Mouse (Mus musculus): ENCODE data around the gene Pparg.

The Pparg gene

DNA sequence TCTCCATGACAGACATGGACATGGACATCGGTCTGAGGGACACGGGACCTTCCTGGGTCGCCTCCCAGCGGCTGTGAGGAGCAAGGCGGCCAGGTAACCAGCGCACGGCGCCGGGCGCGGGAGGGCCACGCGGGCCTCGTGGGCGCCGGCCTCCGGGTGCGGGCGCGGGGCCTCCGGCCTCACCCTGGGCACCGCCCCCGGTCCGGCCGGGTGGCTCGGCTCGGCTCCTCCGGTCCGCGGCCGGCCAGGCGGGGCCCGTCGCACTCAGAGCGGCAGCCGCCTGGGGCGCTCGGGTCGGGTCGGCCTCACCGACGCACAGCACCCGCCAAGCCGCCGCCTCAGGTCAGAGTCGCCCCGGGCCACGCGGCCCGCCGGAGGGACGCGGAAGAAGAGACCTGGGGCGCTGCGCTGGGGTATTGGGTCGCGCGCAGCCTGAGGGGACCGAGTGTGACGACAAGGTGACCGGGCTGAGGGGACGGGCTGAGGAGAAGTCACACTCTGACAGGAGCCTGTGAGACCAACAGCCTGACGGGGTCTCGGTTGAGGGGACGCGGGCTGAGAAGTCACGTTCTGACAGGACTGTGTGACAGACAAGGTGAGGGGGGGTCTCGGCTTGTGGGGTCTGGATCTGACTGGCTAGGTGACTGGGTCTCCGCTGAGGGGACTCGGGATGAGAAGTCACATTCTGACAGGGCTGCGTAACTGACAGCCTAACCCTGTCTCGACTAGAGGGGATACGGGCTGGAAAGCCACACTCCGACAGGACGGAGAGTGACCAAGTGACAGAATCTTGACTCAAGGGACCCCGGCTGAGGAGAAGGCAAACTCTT lies at the start of gene Pparg:
Gene Pparg (plus strand): TSS at position 176 of the 830 bp plus-strand sequence.
- peak; percentile 54 for DNase-seq (ENCODE audit: low spot score)

DNA sequence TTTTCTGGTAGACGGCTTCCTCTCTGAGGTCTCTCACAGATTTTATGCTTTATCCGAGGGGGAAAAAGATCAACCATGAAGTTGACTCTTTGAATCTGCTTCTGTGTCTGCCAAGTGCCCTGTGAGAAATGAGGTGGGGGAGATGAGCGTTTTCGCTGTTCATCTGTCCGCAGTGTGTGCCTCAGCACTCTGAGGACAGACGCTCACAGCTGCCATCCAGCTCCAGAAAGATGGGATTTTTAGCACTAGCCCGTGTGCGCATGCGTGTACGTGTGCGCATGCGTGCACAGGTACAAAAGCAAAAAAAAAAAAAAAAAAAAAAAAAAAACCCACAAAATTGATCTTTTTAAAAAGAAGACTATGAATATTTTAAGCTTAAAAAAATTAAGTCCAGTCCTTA lies 48.0 kb upstream of the Pparg start:
- no peak for DNase-seq (ENCODE audit: low spot score)

DNA sequence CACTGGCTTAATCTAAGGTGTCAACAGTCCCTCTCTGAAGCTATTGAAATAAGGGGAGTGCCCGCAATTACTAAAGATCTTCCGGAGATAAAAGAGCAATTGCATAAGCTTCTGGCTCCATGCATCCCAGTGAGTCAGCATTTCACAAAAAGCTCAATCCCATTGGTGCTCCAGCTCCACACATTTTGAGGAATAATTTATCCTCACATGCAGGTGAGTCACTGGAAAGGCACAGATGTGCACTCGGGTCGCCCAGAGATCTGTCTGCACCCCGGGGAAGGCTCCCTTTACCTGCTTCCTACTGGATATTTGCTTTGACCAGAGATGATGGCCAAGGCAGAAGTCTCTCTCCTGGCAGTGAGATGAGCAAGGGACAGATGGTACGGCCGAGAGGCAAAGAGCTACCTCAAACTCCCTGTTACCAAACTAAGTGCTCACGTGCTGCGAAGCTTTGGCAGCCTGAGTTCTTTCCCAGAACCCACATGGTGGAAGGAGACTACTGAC lies 47.5 kb upstream of the Pparg start:
- DNase-seq (ENCODE audit: low spot score) = no peak

DNA sequence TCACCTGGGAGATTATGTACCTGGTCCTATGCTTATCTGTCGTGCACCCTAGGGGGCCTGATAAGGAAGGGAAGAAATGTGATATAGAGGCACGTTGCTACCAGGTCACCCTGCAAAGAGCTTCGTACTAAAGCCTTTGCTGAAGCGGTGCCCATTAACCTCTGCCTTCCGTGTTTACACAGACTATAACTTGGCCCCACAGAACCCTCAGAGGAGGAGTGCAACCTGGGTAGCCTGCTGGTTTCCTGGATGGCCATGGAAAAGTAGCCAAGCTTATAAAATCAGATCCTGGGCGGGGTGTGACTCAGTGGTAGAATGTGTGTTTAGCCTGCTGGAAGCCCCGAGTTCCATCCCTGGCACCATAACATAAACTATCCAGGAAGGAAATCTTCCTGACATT lies 46.8 kb upstream of the Pparg start:
- no peak for DNase-seq (ENCODE audit: low spot score)

DNA sequence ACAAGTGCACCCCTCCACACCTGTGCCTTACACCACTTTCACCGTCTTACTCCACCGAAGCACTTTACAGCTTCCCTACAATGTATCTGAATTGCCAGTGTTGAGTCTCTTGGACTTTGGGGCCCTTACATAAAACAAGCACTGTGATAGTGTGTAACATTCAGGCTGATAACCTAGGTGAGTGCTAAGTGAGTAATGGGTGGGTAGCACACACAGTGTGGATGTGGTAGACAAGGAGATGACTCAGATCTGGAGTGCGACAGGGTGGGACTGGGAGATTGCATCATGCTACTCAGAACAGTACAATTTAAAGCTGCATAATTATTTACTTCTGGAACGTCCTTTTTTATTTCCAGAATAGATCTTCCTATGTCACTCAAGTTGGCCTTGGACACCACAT lies 45.0 kb upstream of the Pparg start:
- DNase-seq (ENCODE audit: low spot score) = peak; percentile 21

DNA sequence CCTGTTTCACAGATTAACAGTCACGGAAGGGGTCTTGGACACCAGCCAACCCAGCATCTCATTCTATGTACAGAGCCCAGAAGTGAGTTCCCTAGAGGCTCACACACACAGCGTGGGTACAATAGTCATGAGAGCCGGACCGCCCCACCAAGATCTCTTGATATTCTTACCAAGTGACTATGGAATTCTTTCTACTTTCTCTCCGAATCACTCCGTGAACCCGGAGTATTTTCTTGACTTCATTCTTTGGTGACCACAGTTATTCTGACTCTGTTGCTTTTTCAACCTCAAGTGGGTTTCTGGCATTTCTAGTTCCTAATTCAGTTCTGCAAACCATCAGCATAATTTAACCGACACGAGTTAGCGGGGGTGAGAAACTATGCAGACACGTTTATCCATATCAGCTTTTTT lies 43.9 kb upstream of the Pparg start:
- peak; percentile 45 for DNase-seq (ENCODE audit: low spot score)

DNA sequence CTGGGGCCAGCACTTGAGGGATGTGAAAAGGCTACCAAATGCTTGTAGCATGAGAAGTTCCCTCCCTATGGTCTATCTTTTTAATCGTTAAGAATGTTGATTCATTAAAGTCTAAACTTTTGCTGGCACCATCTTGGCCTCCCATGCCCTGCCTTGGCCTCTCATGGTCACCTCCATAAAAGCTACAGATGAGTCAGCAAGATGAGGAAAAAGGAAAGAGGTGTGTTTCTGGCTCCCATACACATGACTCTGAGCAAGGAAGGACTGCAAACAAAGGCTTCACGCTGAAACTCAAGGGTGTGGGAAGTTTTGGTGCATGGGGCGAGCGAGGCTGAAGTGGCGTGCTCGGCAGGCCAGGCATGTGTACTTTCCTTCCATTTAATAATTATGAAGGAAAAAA lies 41.9 kb upstream of the Pparg start:
- peak; percentile 21 for DNase-seq (ENCODE audit: low spot score)

DNA sequence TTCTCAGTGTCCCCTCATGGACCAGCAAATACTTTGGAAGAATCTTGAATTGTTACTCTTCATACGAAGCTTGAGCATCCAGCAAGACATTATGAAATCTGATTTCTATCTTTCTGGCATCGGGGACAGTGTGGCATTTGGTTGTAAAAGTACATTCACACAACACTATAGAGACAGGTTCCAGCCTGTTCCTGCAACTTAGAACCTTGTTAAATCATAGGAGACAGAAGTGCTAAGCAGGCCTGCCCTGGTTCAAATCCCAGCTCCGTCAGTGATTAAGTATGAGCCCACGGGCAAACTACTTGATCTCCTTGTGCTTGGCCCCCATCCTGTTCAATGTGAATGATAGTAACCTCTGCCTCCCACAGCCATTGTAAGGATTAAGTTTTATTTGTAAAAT lies 41.1 kb upstream of the Pparg start:
- DNase-seq (ENCODE audit: low spot score) = no peak

DNA sequence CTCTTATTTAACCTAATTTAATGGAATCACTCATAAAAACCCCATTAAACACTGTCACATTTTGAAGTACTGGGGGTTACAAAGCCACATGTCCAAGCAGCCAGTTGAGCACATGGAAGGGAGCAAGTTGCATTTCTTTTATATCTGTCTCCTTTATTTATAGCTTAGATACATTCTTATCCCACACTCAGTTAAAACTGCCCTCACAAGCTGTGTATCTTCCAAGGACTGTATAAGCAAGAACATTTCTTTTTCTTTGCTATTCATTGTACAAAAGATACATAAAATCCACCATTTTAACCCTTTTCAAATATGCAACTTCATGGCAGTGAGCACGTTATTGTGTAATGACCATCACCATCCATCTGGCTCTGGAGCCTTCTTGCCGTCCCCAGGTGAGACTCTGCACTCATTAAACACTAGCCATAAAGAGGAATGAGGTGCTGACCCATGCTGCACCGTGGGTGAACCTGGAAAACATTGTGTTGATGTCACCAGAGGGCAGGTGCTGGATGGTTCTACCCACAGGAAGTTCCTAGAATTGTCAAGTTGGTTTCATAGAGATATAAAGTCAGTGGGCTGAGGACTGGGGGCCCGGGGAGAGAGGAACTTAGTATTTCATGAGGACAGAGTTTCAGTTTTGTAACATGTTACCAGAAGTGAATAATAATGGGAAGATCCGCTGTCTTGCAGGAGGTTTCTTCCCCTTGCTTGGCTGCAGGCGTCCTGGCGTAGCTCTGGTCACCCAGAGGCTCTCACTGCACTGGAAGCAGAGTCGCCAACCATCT lies 39.6 kb upstream of the Pparg start:
- no peak for DNase-seq (ENCODE audit: low spot score)

DNA sequence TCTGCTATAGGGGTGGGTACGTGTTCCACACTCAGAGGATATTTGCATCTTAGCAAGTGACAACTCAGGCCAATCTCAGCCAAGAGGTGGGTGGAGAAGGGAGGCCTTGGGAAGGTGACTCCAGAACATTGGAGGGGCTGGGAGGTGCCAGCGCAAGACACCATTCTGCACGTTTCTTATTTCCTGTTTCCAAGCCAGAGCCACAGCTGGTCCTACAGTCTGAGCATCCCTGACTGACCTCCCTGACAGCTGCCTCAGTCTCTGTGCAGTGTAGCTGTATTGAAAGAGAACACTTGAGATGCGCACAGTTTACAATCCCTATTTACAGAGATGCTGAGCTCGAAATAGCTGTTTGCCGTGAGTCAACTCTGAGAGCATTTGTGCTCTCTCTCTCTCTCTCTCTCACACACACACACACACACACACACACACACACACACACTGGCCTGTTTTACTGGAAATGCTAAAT lies 38.8 kb upstream of the Pparg start:
- no peak for DNase-seq (ENCODE audit: low spot score)

DNA sequence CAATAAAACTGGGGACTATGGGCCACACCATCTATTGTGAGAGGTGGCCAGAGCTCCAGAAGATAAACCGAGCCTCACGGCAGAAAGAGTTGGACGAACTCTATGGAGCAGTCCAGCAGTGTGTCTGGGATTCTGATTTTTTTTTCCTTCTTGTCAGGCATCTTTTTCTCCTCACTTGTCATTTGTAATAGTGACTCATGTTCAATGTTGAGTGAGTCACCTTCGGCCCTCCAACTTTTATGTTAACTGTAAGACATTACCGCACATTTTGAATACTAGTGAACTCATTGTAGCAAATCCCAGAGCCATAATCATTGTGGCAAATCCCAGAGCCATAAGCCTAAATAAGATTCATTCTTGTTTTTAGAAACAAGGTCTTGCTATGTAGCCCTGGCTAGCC lies 37.8 kb upstream of the Pparg start:
- no peak for DNase-seq (ENCODE audit: low spot score)

DNA sequence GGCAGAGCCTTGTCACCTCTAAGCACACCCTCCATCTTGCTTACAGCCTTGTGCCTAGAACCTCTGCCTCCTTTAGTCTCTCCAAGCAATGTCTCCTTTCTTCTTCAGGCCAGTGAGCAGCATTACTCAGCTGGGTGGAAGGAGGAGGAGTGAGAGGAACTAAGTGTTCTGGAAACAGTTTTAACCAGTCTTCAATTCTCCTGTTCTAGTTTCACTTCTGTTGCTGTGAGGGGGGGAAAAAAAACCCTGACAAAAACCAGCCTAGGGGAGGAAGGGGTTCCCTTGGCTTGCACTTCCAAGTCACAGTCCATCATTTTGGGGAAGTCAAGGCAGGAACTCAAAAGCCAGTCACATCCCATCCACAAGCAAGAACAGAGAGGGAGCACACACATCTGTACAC lies 29.8 kb upstream of the Pparg start:
- no peak for DNase-seq (ENCODE audit: low spot score)

DNA sequence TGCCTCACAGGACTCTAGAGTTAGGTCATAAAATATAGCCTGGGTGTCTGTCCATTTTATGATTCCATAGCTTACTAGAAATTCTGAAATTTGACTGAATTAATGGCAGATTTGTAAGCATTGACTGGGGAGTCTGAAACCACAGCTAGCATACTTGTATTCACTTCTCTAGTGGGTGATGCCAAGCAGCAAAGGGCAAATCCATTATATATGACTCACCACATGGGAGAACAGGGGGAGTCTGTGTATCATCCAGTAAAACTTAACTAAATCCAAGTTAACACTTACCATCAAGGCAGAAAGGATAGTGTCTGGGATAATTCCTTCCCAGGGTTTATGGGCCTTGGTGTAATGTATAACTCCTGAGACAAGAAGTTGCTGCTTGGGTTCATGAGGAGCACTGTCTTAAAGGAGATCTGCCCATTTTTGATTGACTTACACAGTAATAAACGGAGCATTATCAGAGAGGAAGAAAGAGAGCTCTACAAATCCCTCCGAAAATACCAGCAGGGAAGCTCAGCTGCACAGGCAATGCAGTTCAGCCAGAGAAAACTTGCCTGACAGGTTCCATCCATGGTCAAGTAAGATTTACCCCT lies 27.6 kb upstream of the Pparg start:
- no peak for DNase-seq (ENCODE audit: low spot score)

DNA sequence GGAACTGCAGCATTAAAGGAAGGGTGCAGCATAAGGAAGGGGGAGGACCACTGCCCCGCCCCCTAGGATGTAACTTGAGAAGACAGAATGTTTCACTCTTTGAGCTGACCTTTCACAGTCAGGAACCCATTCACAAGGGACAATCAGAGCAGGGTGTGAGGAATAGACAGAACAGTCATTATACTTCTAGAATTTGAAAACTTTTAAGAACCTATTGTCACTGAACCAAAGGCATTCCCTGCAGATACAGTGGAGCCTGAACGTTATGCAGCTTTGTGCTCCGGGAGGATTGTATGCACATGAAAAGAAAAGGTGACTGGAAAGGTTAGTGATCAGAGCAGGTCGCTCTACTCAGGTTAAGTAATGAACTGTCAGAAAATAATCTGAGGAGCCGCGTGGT lies 25.2 kb upstream of the Pparg start:
- DNase-seq (ENCODE audit: low spot score) = no peak

DNA sequence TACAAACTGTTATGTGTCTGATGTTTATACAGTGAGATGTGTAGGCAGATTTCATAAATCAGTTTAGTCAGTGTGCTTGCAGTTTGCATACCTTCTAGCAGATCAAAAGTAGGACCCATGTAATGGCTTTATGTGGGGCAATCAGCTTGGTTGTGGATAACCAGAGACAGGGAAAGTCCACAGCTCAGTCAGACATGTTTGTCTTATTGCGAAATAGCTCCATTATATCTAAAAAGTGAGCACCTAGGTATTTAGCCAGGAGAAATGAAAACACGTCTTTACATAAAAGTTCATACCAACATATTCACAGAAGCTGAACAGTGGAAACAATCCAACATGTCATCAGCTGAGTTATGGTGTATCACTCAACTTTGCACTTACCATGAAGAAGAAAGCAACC lies 20.7 kb upstream of the Pparg start:
- DNase-seq (ENCODE audit: low spot score) = no peak

DNA sequence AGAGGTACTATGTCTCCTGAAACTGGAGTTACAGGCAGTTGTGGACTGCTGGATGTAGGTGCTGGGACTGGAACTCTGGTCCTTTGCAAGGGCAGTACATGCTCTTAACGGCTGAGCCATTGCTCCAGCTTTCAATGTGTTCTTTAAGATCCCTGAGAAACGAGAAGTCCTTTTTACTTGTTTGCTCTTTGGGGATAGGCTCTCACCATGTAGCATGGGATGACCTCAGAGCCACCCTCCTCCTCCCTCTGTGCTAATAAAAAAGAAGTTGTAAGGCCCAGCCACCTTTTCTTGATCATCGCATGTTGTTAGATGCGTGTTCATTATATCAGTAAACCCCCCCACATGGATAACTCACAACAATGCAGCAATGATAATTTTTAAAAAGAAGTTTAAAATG lies 17.7 kb upstream of the Pparg start:
- DNase-seq (ENCODE audit: low spot score) = no peak

DNA sequence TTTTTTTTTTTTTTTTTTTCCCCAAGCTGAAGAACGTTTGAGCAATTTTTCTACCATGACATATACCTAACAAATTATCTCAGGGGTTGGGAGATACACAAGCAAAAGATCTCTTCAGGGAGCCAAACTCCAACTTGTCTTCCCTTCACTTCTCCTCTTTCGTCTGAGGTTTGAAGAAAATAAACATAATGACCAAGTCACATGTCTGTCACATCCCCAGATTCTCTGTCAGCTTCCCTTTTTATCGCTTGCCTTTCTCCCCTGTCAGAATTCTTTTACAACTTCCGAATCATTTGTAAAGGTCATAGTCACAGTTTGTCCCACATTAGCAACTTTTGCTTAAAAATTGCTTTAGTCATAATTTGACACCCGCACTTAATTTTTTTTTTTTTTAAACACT lies 17.2 kb upstream of the Pparg start:
- no peak for DNase-seq (ENCODE audit: low spot score)

DNA sequence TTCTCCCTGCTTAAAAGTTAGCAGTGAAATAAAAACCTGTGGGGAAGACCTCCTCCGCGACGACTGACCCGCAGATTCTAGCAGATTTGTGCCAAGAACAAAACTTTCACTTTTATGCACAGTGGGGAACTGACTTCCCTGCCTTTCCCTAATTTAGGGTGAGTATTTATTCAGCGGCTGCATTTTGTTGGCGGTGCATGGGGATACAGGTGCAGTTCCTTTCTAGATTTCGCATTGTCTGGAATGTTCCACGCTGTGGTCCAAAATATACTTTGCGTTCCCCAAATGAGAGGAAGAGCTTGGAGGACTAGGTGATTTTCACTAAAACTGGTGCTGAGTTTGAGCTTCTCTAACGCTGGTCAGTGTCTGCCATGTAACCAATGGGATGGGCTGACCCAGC lies 16.6 kb upstream of the Pparg start:
- DNase-seq (ENCODE audit: low spot score) = no peak

DNA sequence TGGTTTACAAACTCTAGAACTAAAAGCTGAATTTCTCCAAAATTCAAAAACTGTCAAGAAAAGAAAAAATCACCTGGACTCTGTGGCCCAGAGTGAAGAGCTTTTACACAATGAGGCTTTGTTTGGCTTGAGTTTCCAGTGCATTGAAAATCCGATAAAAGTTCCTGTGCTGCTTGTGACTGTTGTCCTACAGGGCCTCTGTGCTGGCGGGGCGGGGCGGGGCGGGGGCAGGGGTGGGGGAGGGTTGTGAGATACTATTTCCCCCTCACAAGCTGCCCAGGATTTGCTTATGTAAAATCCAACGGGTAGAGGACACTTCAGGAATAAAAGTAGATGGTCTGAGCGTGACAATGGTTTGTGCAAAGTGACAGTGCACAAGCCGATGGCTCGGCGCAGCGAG lies 16.2 kb upstream of the Pparg start:
- no peak for DNase-seq (ENCODE audit: low spot score)

DNA sequence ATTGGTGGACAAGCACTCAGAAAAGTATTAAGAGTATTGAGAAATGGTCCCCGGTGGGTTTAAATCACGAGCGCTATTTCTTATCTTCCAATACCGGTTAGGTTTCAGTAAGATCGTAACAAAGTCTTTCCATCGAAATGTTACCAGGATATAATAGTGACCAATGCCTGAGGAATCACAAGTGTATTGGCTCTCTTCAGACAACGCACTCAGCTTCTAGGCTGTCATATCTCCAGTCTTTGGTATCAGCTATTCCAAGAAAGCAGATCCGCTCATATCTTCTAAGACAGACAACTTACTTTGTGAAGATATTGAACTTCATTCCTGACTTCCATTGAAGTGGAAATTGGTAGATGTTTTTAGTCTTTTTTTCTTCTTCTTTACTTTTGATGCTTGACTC lies 15.7 kb upstream of the Pparg start:
- no peak for DNase-seq (ENCODE audit: low spot score)

DNA sequence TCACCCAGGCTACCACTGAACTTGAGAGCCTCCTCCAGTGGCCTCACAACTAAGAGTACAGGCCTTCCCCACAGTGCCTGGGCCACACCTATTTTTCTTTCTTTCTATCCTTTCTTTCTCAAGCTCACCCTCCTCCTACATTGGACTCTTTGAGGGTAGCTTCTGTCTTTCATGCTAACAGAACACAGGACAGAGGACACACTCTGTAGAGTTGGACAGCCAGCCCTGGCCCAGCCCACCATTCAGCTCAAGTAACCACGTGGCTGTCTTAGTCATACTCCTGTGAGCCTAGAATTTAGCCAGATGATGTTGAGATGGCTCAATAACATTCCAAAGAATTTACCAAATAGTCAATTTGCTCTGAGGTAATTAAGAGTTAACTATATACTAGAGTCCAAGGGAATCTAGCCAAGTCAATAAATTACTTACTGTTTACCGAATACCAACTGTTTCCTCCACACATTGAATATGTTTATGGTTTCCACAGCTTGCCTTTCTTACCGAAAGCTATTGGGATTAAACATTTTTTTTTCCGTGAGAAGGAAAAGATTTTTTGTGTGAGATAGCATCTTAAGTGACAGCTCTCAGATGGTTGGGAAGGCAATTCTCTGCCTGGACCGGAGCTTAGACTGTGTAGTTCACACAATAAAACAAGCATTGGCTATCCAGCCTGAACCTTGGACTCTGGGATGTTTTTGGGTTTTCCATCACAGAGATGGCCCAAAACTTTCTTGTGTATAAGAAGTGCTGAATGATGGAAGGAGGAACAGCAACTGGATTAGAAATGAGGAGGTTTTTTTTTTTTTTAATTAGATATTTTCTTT lies 10.9 kb upstream of the Pparg start:
- DNase-seq (ENCODE audit: low spot score) = no peak
